Mouse (Mus musculus) left cerebral cortex, adult 8-10 months (tissue): Measurements from ENCODE around the gene Gpr162. TPM values are rescaled to one million over a fixed set of nuclear protein-coding genes. Genes with fewer than 3 reads are reported as not detected.
"Not testable (repeated sequence)": the region's sequence is repeated elsewhere in the genome, so short reads cannot be mapped to it uniquely, and the experiment has no call there.

Experiments
- DNase-seq, 2 experiments: peaks; one replicate each; pipeline ENCODE4 v3.0.0; 2022; ENCODE audit warnings: low spot score in 2 of 2
- total RNA-seq, 4 experiments: library from RNA; stranded (reverse); gene quantifications; 2 replicates each; pipeline ENCODE4 v1.2.4; 2022

Gene Gpr162
- total RNA-seq: 100 to 1,000 TPM; 202 to 224 (median 204) TPM

DNA sequence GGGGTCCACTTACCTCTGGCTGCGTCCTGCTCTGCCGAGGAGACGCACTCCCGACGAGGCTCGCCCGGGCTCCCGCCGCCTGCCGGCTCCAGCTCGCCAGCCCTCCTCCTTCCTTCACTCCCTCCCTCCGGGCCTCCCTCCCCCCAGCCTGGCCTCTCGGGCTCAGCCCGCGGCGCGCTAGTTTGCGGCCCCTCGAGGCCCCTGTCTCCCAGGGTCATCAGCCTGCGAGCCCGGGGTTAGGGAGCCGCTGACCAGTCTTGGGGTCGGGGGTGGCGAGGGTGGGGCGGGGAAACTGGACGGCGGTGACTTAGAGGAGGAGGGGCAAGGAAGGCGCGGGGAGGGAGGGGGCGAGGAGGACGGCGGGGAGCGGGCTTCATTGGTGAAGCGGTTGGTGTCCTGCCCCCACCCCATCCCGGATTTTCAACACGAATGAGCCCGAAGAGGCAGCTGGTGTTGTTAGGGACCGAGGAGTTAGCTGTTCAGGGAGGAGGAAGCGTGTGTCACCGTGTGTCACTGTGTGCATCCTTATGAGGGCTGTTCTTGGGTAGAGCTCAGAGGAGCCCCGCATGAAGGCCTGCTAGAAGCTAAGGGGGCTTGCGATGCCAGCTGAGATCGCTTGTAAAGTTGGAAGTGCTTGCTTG lies at the start of gene Gpr162:
Gene Gpr162 (minus strand): TSS at position 326 of the 641 bp plus-strand sequence.
- peak; percentile 60 to 75 for DNase-seq

DNA sequence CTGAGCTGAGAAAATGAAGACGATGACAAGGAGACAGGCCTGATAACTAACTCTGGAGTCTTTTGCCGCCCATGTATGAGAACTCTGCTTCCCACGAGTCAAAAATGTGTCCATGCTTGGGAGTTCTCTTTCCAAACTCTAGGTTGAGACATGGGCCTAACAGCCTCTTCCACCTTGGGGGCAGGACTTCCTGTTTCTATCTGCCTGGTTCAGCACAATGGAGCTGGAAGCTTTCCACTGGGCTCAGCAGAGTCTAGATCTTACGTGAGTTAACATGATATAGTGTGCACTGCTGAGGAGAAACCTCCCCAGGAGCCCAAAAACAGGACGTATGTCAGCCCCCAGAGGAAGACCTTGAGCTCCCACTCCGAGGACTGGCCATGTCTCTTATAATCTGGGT lies 49.4 kb upstream of the Gpr162 start:
- no peak for DNase-seq

DNA sequence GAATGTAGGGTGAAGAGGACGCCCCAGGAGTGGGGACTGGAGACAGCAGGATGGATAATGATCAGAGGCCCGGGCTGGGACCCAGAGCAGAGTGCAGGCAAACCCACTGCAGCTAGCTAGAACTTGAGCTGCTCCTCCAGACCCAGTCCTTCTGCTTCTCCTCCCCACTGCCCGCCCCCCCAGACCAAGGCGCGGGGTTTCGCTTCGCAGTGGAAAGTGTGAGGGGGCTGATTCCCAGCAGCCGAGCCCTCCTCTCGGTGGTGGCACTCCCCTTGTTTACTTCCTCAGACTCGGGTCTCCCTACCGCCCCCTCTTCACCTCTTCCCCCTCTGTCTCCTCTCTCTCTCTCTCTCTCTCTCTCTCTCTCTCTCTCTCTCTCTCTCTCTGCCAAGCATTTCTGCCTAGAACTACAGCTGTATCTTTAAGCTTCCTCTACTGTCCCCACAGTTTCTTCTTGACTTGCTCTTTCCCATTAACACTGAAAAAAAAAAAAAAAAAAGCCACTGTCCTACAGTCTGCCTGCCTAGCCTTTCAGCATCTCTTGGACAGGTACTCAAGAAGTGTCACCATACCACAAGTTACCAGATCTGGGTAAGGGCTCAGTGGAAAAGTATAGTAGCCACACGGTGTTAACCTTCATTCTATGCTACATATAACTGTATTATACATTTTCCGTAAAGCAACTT lies 47.9 kb upstream of the Gpr162 start, which contains the start of gene Lag3:
Gene Lag3 (minus strand): TSS at position 173 of the 686 bp plus-strand sequence.
- DNase-seq: no peak

DNA sequence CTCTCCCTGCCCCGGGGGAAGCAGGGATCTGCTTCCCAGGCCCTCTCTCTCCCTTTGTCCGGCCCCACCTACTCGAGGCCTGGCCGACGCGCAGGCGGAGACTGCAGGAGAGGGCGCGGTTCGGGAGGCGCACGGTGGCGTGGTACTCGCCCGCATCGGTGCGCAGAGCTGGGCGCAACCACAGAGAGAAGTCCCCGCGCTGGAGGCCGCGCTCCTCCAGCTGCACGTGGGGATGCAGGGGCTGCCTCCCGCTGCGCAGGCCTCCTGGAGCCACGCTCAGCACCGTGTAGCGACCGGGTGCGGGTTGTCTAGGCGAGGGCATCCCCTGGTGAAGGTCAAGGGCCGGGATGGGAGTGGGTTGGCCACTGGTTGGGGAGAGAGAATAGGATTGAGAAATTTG lies 46.2 kb upstream of the Gpr162 start:
- DNase-seq: no peak

DNA sequence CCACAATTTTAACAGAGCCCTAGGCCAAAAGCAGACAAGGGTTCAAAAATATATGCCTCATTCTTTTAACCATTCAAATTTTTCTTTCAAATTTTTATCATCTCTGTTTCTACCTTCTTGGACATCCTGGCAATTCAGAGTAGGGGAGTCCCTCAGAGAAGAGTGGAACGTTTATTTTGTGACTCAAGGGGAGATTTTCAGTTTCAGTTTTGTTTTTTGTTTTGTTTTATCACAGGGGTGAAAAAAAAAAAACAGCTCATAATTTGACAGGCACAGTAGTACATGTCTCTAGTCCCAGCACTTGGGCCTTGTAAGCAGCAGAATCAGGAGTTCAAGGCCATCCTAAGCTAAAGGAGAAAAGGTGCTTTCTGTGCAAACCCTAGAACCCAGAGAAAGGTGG lies 44.0 kb upstream of the Gpr162 start:
- no peak for DNase-seq

DNA sequence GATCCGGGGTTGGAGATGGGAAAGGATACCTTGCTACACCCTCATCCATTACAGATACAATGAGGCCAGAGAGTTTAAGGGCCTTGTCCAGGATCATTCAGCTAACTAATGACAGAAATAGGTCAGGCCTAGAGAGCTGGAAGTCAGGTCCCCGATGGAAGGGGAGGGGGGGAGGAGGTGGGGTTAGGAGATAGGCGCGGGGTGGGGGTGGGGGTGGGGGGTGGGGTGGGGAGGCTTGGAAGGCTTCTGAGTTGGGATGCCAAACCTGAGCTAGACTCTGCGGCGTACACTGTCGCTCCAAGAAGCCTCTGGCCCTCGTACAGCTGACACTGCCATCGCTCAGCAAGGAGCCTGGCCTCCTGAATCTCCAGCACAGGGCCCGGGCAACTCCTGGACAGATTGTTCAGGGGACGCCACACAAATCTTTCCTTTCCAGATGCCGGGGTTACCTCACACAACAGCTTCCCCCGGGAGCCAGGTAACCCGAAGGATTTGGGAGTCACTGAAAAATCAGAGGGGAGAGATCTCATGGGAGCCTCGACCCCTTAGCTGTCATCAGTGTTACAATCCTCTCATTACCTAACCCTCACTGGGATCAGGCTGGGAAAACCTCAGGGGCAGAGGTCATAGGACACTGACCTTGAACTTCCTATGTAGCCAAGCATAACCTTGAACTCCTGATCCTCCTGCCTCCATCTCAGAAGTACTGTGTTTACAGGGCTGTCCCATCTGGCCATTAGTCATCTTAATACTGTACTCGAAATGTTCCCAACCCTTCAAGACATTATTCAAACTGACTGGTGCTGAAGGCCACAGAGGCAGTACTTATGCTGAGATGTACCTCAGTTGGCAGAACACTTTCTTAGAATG lies 41.4 kb upstream of the Gpr162 start:
- no peak for DNase-seq

DNA sequence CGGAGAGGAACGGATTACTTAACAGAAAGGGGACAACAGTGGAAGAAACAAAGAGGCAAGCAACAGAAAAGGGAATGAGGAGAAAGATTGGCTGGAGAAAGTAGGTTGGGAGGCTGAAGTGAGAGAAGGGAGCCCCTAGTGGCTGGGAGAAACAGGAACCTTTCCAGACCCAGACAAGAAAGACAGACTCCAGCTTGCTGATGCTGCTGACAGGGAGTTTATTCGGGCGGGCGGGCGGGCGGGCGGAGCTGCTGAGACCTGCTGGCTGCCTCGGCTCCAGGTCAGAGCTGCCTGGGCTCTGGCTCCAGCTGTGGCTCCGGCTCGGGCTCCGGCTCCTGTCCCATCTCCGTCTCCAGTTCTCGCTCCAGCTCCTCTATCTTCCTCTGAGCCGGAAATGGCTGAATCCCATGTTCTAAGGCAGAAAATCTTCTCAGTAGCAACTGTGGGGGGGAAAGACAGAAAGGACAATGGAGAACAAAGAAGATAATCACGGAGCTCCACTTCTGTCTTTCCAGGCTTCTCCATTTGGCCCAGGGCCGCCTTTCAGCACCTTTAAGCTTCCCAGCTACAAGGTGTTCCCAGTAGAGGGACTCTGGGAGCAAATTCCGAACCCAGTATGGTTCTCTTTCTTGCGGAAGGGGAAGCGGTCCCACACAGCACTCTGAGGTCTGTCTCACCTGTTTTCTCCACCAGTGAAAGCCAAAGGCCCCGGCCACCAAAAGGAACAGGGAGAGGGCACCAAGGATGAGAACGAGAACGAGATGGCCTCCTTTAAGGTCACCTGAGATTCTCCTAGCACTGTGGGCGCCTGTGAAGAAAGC lies 40.6 kb upstream of the Gpr162 start:
- DNase-seq: peak in 1 of 2 experiments; percentile 82

DNA sequence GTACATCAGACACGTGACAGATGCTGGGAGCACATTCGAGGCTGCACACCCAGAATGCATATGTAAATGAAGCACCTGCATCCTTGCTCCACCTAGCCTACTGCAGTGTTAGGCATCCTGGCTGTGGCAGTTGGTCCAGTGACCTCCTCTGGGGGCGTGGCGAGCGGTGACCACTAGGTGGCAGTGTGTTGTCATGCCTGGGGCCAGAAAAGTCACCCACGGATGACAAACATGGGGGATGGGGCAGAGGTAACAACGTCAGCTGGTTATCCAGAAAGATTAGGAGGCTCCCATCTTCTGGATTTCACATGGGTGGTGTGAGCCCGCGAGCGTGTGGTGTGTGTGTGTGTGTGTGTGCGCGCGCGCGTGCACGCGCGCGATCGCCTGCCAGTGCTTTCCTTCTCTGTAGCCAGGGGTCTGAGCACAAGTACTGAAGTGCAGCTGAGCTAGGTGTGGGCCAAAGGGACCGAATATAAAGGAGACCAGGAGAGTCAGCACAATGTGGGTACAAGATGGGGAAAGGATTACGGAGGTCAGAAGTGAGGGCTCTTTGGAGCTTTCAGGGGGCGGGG lies 39.9 kb upstream of the Gpr162 start:
- peak; percentile 88 to 89 for DNase-seq

DNA sequence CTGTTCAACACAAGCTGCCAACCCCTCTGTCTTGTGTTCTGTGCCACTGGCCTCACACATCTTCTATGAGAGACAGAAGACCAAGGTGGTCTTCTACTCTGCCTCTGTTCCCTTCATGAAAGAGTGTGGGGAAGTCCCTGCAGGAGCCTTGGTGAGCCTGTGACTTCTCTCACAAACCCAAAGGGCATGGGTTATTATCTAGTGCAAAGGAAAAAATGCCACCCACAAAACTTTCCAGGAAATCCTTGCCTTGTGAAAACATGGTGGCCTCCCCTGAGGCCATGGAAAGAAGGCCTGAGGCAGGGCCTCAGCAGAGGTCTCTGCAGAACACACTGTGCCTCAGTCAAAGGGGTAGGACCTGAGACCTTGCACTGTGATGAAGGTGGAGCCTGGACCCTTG lies 38.1 kb upstream of the Gpr162 start:
- DNase-seq: no peak

DNA sequence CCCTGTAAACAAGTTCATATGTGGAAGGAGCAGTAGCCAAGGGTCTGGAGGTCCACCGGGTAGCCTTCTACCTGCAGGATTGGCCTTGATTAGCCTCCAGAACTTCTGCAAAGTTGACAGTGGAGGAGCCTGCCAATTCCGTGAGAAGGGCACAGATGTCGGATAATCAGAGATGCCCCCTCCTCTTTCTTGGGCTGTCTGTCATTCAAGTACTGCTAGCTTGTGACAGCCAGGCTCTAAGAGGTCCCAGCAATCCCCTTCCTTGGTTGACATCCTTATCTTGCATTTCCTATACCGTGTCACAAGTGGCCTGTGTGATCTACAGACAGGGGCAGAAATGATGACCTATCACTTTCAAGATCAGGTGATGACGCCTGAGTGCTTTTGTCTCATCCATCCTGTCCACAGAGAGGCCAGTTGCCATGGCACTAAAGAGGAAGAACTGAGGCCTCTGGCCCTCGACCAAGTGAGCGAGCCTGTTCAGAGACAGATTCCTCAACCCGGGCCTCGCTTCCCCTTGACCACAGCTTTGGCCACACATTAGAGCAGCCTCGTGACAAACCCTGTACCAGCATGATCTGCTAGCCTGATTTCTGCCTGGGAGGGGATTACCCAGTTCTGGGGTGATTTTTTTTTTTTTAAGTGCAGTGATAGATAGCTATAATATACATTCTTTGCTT lies 37.2 kb upstream of the Gpr162 start:
- no peak for DNase-seq

DNA sequence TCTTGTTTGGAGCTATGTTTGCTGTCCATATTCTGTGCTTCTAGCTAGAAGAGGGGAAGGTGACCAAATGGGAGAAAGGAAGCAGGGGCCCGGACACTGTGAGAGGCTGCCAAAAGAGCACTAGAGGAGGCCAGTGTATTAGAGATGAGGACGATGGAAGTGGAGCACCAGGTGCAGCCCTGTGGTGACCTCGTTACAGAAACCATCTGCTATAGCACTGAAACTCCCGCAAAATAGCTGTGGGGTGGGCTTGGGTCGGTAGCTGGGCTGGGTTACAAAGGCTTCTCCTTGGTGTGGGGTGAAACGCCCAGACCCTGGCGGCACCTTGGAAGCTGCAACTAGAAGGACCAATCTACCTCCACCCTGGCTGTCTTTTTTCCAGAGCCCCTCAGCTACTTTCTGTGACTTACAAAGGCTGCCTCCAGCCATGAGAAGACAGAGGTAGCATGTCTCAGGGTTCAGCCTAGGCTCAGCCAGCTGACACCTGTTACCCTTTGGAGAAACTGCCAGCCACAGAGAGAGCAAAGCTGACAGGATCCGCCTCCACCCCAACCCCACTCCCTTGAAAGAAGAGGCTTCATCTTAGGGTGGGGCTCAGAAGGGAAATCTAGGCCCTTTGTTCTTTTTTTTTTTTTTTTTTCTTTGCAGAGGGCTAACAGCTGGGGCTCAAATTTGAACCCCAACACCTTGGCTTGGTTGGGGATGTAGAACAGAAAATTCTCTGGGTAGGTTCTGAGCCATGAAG lies 36.4 kb upstream of the Gpr162 start:
- DNase-seq: no peak

DNA sequence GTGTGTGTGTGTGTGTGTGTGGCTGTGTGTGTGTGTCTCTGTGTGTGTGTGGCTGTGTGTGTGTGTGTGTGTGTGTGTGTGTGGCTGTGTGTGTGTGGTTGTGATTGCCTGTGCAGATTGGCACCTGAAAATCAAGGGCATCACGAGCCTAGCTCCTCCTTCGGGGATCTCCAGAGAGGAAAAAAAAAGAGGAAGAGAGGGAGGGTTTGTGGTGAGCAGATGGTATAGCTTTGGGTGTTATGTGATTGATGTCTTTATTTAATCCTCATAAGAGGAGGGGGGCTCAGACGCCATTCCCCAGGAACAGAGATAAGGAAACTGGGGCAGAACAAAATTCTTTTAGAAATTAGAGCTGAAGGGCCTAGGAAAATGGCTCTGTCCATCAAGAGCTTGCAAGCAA lies 34.6 kb upstream of the Gpr162 start:
- DNase-seq: no peak

DNA sequence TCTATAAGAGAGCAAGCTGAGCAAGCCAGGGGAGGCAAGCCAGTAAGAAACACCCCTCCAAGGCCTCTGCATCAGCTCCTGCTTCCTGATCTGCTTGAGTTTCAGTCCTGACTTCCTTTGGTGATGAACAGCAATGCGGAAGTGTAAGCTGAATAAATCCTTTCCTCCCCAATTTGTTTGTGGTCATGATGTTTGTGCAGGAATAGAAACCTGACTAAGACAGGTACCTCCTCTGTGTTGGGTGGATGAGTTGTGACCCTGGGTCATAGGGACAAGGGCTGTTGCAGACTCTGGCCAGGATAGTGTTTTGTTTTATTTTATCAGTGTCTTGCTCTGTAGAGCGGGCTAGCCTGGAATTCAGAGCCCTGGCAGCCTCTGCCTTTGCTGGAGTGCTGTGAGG lies 30.3 kb upstream of the Gpr162 start:
- DNase-seq: not testable (repeated sequence)

DNA sequence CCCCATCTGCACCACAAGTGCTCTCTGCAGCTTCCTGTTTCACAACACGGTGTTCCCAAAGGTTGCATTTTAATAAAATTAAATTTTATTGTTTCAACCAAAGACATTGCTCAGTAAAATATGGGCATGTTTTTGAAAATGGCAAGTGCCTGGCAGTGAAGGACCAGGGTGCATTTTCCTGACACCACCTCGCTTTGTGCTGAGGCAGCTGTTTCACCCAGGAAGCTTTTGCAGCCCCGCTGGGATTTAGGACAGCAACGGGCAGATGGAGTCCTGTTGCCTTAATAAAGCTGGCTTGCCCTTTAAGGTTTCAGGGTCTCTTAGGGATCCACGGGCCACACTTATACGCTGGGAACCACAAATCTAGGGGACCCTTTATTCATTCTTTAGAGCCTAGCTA lies 27.2 kb upstream of the Gpr162 start:
- DNase-seq: no peak

DNA sequence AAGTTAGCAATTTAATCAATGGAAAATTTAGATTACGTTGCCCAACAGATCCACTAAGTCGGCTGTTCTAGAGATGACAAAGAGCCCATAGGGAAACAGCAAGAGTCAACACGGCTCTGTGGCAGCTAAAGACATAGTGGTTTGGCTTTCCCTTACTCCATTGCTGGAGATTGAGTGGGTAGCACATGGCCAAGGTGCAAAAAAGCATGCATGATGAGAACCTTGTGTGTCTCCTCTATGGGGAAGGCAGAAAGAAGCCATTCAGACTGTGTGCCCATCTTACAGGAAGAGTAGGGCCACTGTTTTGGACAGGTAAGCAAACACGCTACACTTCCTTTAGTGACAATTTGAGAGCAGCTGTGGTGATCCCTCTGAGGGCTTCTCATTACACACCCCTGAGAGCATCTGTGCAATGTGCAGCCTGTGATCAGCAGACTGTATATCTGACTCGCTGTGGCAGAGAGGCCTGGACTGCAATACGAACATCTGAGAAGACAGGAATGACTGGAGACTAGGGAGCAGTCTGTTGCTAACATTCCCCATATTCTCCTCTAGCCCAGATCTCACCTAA lies 24.9 kb upstream of the Gpr162 start:
- DNase-seq: no peak

DNA sequence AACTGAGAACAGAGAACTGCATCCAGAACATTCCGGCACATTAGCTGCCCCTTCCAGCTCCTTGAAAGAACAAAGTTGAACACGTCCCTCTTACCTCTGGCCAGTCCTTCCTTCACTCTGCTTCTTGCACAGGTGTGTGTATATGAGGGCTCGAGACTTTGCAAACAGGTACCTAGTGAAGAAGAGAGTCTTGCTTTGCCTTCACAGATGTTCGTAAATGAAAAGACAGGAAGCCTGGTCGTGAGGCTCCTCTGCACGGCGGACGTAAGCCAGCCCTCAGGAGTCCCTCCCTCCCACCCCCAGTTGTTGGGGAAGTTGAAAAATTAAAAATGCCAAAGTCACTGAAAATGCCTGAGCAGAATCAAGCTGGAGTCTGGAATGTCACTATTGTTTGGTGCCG lies 24.2 kb upstream of the Gpr162 start, which contains the start of gene Cd4:
Gene Cd4 (minus strand): TSS at position 236 of the 400 bp plus-strand sequence.
- DNase-seq: no peak

DNA sequence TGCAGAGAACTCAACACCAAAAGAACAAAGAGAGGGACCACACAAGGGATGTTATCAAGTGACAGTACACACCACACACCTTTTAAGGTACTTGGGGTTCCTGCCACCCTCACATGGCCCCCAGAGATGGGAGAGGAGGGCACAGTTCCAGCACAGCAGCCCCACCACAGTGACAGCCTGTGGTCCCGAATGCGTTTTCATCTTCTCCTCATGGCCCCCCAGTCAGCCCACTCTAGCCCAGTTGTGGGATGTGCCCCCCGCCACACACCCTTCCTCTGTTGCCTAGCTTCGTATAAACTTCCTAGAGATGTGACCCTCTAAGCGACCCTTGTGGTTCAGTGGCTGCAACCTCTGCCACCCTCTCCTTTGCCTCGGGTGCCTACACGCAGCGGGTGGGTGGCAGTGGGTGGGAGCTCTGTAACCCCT lies 22.2 kb upstream of the Gpr162 start:
- DNase-seq: no peak

DNA sequence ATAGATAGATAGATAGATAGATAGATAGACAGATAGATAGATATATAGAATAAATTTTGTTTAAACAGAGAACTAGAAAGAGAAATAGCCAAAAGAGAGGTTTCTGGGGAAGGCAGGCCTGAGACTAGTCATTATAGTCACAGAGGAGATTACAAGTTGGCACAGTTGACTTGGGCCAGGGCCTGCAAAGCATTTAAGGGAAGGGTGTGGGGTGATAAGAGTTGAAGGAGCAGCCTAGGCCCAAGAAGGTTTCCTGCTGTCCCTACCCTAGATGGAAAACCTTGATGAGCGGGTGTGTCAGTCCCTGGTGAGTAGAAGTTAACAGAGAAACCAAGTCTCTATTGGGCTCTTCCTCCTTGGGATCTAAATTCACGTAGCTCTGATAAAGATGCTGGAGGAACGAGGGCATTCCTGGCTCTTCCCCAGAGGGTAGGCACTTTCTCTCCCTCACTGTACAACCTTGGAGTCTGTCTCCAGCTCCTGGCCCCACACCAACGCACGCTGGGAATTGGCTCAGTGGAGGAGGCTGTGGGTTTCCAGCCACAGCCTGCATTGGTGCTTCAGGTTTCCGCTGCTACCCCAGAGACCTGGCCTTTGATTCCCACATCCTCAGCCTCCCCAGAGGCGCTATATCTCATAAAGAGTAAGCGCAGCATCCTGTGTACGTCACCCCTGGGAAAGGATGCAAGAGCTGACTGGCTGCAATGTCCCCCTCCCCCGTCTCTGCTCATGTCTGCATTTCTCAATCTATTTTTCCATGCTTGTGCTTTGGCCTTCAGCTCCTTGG lies 21.1 kb upstream of the Gpr162 start:
- no peak for DNase-seq
